Mouse (Mus musculus) hindbrain, embryonic 15.5 days (tissue): ENCODE results near the gene Igfn1. TPM values are rescaled to one million over a fixed set of nuclear protein-coding genes. Genes with fewer than 3 reads are reported as not detected.

Source experiments
- ATAC-seq: fragments of 200-750 bp; cut with Nextera tagmentation; 2 replicates; pipeline ENCODE4 v1.8.0; 2017; ENCODE audit warnings: low read depth, moderate number of reproducible peaks, moderate TSS enrichment; ENCODE audit not compliant: low FRiP score
- H3K27ac ChIP-seq: fragments of 300-500 bp; sonication (generic); replicated peaks from 2 replicates; pipeline ENCODE4 v1.5.1; 2015; ENCODE audit warnings: mild to moderate bottlenecking, inconsistent platforms
- H3K27me3 ChIP-seq: fragments of 300-500 bp; sonication (generic); 2 replicates; pipeline ENCODE4 v1.6.1; 2015; ENCODE audit warnings: control low read depth, inconsistent platforms
- H3K36me3 ChIP-seq: fragments of 300-500 bp; sonication (generic); 2 replicates; pipeline ENCODE4 v1.6.1; 2015; ENCODE audit warnings: control low read depth, inconsistent platforms
- H3K4me1 ChIP-seq: fragments of 300-500 bp; sonication (generic); replicated peaks from 2 replicates; pipeline ENCODE4 v1.6.1; 2015; ENCODE audit warnings: control low read depth, inconsistent platforms
- H3K4me2 ChIP-seq: fragments of 300-500 bp; sonication (generic); 2 replicates; pipeline ENCODE4 v1.6.1; 2015; ENCODE audit warnings: moderate library complexity, mild to moderate bottlenecking, inconsistent platforms
- H3K4me3 ChIP-seq: fragments of 300-500 bp; sonication (generic); 2 replicates; pipeline ENCODE4 v1.5.1; 2015; ENCODE audit warnings: mild to moderate bottlenecking, inconsistent platforms
- H3K9ac ChIP-seq: fragments of 300-500 bp; sonication (generic); 2 replicates; pipeline ENCODE4 v1.6.1; 2015; ENCODE audit warnings: inconsistent platforms
- H3K9me3 ChIP-seq: fragments of 300-500 bp; sonication (generic); 2 replicates; pipeline ENCODE4 v1.6.1; 2016; ENCODE audit warnings: control low read depth, inconsistent platforms
- WGBS: fragments of 180-500 bp; shearing (Covaris S2); methylation state at CpG from one replicate; pipeline ENCODE4 v1.1.7; 2015; 5-methylcytosine and 5-hydroxymethylcytosine counted together
- polyA plus RNA-seq: library from polyadenylated mRNA; unstranded; fragments of >200 nt; fragmentation: Nextera tagmentation; extraction: Ambion mirVana; gene quantifications from 2 replicates; pipeline ENCODE4 v1.2.1, GENCODE M21; 2015

The Igfn1 gene
- polyA plus RNA-seq, 1 experiment from 2014 or later, result 0.05 TPM

- WGBS, result 61% methylated on average over 4 of the region's 4 CpGs
- Histone ChIP-seq H3K36me3 (no peaks in the 10 kb centered on the region), H3K4me2 (no peak overlapping the region), H3K9ac (no peak overlapping the region), H3K4me3 (no peak overlapping the region), H3K9me3 (no peaks in the 10 kb centered on the region), H3K27ac (no peak overlapping the region), H3K4me1 (peaks cover 10% of the 10 kb centered on the region; the same call in 1 of the 2 replicates), H3K27me3 (no peaks in the 10 kb centered on the region)
- ATAC-seq, result no peak
These were observed 59.9 kb downstream of the Igfn1 start for GRCm38 (mm10) chr1:135946247-135946646.

- H3K9me3 ChIP-seq, result no peaks in the 10 kb centered on the region
- H3K36me3 ChIP-seq, result no peaks in the 10 kb centered on the region
- H3K9ac ChIP-seq, result no peak overlapping the region
- WGBS, result 15% methylated on average over 7 of the region's 7 CpGs
- H3K27ac ChIP-seq, result no peak overlapping the region
- peaks cover 10% of the 10 kb centered on the region; the same call in 1 of the 2 replicates for H3K4me1 ChIP-seq
- no peak overlapping the region for H3K4me2 ChIP-seq
- no peak for ATAC-seq
- no peaks in the 10 kb centered on the region for H3K27me3 ChIP-seq
- no peak overlapping the region for H3K4me3 ChIP-seq
These were observed 60.4 kb downstream of the Igfn1 start for GRCm38 (mm10) chr1:135945711-135946110.

- H3K4me3 ChIP-seq, result no peak overlapping the region
- no peaks in the 10 kb centered on the region for H3K36me3 ChIP-seq
- no peaks in the 10 kb centered on the region for H3K27me3 ChIP-seq
- H3K9ac ChIP-seq, result no peak overlapping the region
- peak; percentile 79 for ATAC-seq
- H3K4me2 ChIP-seq, result peak overlapping the region; percentile 32; the same call in 1 of the 2 replicates
- H3K27ac ChIP-seq, result no peak overlapping the region
- no peaks in the 10 kb centered on the region for H3K9me3 ChIP-seq
- 46% methylated on average over 12 of the region's 12 CpGs for WGBS
- peaks cover 10% of the 10 kb centered on the region; the same call in 1 of the 2 replicates for H3K4me1 ChIP-seq
These were observed 61.4 kb downstream of the Igfn1 start for GRCm38 (mm10) chr1:135944526-135945259.

GRCm38 (mm10) chr1:135943713-135944112, 62.4 kb downstream of the Igfn1 start:
- no peaks in the 10 kb centered on the region for H3K36me3 ChIP-seq
- H3K4me3 ChIP-seq, result no peak overlapping the region
- no peak overlapping the region for H3K27ac ChIP-seq
- ATAC-seq, result no peak
- WGBS, result 97% methylated on average over 2 of the region's 2 CpGs
- H3K9ac ChIP-seq, result no peak overlapping the region
- H3K4me1 ChIP-seq, result peaks cover 10% of the 10 kb centered on the region; the same call in 1 of the 2 replicates
- H3K4me2 ChIP-seq, result no peak overlapping the region
- no peaks in the 10 kb centered on the region for H3K9me3 ChIP-seq
- H3K27me3 ChIP-seq, result no peaks in the 10 kb centered on the region

- Histone ChIP-seq H3K9ac (no peak overlapping the region), H3K27ac (no peak overlapping the region), H3K36me3 (no peaks in the 10 kb centered on the region), H3K4me1 (peaks cover 10% of the 10 kb centered on the region; the same call in 1 of the 2 replicates), H3K4me3 (no peak overlapping the region), H3K4me2 (no peak overlapping the region), H3K9me3 (no peaks in the 10 kb centered on the region), H3K27me3 (no peaks in the 10 kb centered on the region)
- ATAC-seq, result no peak
- 28% methylated on average over 7 of the region's 7 CpGs for WGBS
These were observed 64.0 kb downstream of the Igfn1 start for GRCm38 (mm10) chr1:135942116-135942515.

- Histone ChIP-seq H3K36me3 (no peaks in the 10 kb centered on the region), H3K9me3 (no peaks in the 10 kb centered on the region), H3K27ac (no peak overlapping the region), H3K27me3 (no peaks in the 10 kb centered on the region), H3K4me1 (peaks cover 10% of the 10 kb centered on the region; the same call in 1 of the 2 replicates), H3K4me3 (no peak overlapping the region), H3K9ac (no peak overlapping the region), H3K4me2 (no peak overlapping the region)
- 76% methylated on average over 6 of the region's 6 CpGs for WGBS
- no peak for ATAC-seq
These were observed 64.7 kb downstream of the Igfn1 start for GRCm38 (mm10) chr1:135941259-135942006.

- WGBS, result 86% methylated on average over 1 of the region's 1 CpGs
- Histone ChIP-seq H3K9ac (no peak overlapping the region), H3K4me2 (no peak overlapping the region), H3K27me3 (no peaks in the 10 kb centered on the region), H3K27ac (no peak overlapping the region), H3K4me3 (no peak overlapping the region), H3K9me3 (no peaks in the 10 kb centered on the region), H3K4me1 (no peaks in the 10 kb centered on the region), H3K36me3 (no peaks in the 10 kb centered on the region)
- ATAC-seq, result no peak
These were observed 70.1 kb downstream of the Igfn1 start for GRCm38 (mm10) chr1:135936091-135936490.

GRCm38 (mm10) chr1:135933704-135934293, 72.3 kb downstream of the Igfn1 start:
- H3K27ac ChIP-seq, result no peak overlapping the region
- H3K9ac ChIP-seq, result no peak overlapping the region
- no peaks in the 10 kb centered on the region for H3K9me3 ChIP-seq
- no peak for ATAC-seq
- H3K4me3 ChIP-seq, result no peak overlapping the region
- H3K27me3 ChIP-seq, result no peaks in the 10 kb centered on the region
- 77% methylated on average over 18 of the region's 18 CpGs for WGBS
- H3K4me1 ChIP-seq, result peaks cover 5% of the 10 kb centered on the region
- no peak overlapping the region for H3K4me2 ChIP-seq
- H3K36me3 ChIP-seq, result no peaks in the 10 kb centered on the region

- H3K27ac ChIP-seq, result no peak overlapping the region
- 60% methylated on average over 3 of the region's 3 CpGs for WGBS
These were observed 76.3 kb downstream of the Igfn1 start for GRCm38 (mm10) chr1:135929876-135930275.

GRCm38 (mm10) chr1:135925848-135926247, 80.3 kb downstream of the Igfn1 start:
- ATAC-seq, result no peak
- H3K4me3 ChIP-seq, result no peak overlapping the region
- H3K27ac ChIP-seq, result no peak overlapping the region
- no peaks in the 10 kb centered on the region for H3K36me3 ChIP-seq
- H3K9me3 ChIP-seq, result no peaks in the 10 kb centered on the region
- 65% methylated on average over 5 of the region's 5 CpGs for WGBS
- H3K4me1 ChIP-seq, result peaks cover 5% of the 10 kb centered on the region
- no peak overlapping the region for H3K4me2 ChIP-seq
- peaks cover 11% of the 10 kb centered on the region for H3K27me3 ChIP-seq
- no peak overlapping the region for H3K9ac ChIP-seq

More at GRCm38 (mm10) chr1:135929876-135930275, 76.3 kb downstream of the Igfn1 start:
- peaks cover 5% of the 10 kb centered on the region for H3K4me1 ChIP-seq
- ATAC-seq, result 0 out of 2 replicates have a peak, but pooled peaks have one; percentile 48
- H3K9me3 ChIP-seq, result no peaks in the 10 kb centered on the region
- no peaks in the 10 kb centered on the region for H3K36me3 ChIP-seq
- H3K4me2 ChIP-seq, result no peak overlapping the region
- H3K4me3 ChIP-seq, result no peak overlapping the region
- no peaks in the 10 kb centered on the region for H3K27me3 ChIP-seq
- no peak overlapping the region for H3K9ac ChIP-seq

GRCm38 (mm10) chr1:135924377-135924994, 81.7 kb downstream of the Igfn1 start:
- H3K4me2 ChIP-seq, result no peak overlapping the region
- H3K9me3 ChIP-seq, result no peaks in the 10 kb centered on the region
- 85% methylated on average over 5 of the region's 5 CpGs for WGBS
- H3K27ac ChIP-seq, result no peak overlapping the region
- H3K27me3 ChIP-seq, result peaks cover 24% of the 10 kb centered on the region
- no peaks in the 10 kb centered on the region for H3K36me3 ChIP-seq
- ATAC-seq, result no peak
- H3K4me3 ChIP-seq, result no peak overlapping the region
- no peaks in the 10 kb centered on the region for H3K4me1 ChIP-seq
- no peak overlapping the region for H3K9ac ChIP-seq
